Mouse (Mus musculus) testis, adult 2 months (tissue): ENCODE results near the gene Trpd52l3. TPM values are rescaled to one million over a fixed set of nuclear protein-coding genes. Genes with fewer than 3 reads are reported as not detected.
A peak's percentile ranks its signal among the peaks of the same experiment; 100 is the strongest.

ENCODE experiments used
- H3K27ac ChIP-seq: fragments of 200-500 bp; 2 replicates; pipeline ENCODE4 v1.5.1; 2012; ENCODE audit warnings: low read depth, low read length; ENCODE audit not compliant: control insufficient read depth, insufficient read depth
- H3K27me3 ChIP-seq: fragments of 200-500 bp; 2 replicates; pipeline ENCODE4 v1.6.1; 2012; ENCODE audit warnings: mild to moderate bottlenecking, low read length, moderate library complexity; ENCODE audit not compliant: control insufficient read depth, insufficient read depth
- H3K36me3 ChIP-seq: fragments of 200-500 bp; 2 replicates; pipeline ENCODE4 v1.6.1; 2012; ENCODE audit warnings: mild to moderate bottlenecking, low read length; ENCODE audit not compliant: control insufficient read depth, insufficient read depth
- H3K4me1 ChIP-seq: fragments of 200-500 bp; 2 replicates; pipeline ENCODE4 v1.6.1; 2012; ENCODE audit warnings: low read length; ENCODE audit not compliant: control insufficient read depth, insufficient read depth
- H3K4me3 ChIP-seq: fragments of 200-500 bp; 2 replicates; pipeline ENCODE4 v1.5.1; 2012; ENCODE audit warnings: low read depth, mild to moderate bottlenecking, low read length, moderate library complexity, mixed read lengths; ENCODE audit not compliant: control insufficient read depth
- CTCF ChIP-seq: fragments of 200-500 bp; IDR thresholded peaks from 2 replicates; pipeline ENCODE4 v1.5.1; 2012; ENCODE audit warnings: low read depth, mild to moderate bottlenecking, inconsistent platforms, low read length, moderate library complexity; ENCODE audit not compliant: control insufficient read depth, insufficient read depth, insufficient replicate concordance
- POLR2A ChIP-seq: fragments of 200-500 bp; IDR thresholded peaks from 2 replicates; pipeline ENCODE4 v1.6.1; 2012; ENCODE audit warnings: low read depth, mild to moderate bottlenecking, inconsistent platforms, low read length, moderate library complexity; ENCODE audit not compliant: control insufficient read depth
- polyA plus RNA-seq: library from polyadenylated mRNA; depleted of rRNA; stranded (reverse); fragments of >200 nt; gene quantifications from 2 replicates; pipeline ENCODE4 v1.2.3, GENCODE M21; 2012

Gene Trpd52l3
- polyA plus RNA-seq, 1 experiment = 55.1 TPM

DNA sequence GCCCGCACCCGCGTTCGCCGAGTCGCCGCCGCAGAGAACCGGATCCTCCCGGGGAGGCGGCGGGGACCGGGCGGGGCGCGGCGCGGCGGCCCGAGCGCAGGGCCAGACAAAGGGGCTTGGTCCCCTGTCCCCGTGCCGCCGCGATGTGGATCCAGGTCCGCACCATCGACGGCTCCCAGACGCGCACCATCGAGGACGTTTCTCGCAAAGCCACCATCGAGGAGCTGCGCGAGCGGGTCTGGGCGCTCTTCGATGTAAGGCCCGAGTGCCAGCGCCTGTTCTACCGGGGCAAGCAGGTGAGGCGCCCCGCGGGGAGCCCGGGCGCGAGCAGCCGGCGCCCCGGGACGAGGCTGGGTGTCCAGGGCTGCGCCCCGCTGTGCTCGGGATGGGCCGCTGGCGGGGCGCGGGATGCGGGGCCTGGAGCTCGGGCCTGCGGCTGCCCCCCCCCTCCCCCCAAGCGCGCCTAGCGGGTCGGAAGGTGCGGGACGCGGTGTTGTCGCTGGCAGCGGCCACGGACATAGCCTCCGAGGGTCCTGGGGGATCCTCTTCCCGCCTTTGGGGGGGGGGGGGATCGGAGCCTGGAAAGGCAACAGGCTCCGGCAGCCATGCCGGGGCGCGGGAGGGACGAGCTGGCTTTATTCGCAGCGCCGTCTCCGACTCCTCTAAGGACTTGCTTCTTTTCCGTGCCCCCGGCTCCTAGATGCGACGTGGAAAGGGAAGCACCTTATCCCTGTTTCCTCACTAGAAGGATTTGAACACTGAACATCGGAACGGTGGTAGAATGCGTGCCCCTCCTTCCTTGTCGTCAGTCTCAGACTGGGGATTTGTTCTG, 27.3 kb downstream of the Trpd52l3 start:
- Histone ChIP-seq H3K27me3 (no peaks in the 10 kb centered on the region), H3K36me3 (no peaks in the 10 kb centered on the region), H3K4me3 (peak overlapping the region; percentile 95), H3K27ac (peak overlapping the region; percentile 76), H3K4me1 (peaks cover 6% of the 10 kb centered on the region)
- TF ChIP-seq CTCF (no peak), POLR2A (no peak)

DNA sequence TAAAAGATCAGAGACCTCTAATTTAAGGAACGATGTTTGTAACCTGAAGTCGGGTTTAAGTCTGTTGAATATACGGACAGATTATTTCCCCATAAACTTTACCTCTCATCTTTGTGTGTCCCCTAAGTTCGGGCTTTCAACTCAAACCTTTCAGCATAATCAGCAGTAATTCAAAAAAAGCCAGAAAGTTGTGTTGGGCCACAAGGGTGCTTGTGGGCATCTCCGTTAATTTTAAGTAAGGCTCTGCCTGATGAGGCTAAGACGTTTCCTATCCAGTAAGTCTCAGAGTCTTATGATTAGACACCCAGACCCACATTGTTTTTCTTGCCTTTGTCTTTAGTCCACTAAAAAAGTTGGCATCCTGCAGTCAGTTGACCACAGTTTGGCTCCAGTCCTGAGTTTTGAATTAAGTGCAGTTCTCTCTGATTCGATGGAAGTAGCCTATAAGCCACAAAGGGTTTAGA, 27.9 kb downstream of the Trpd52l3 start:
- Histone ChIP-seq H3K4me3 (peak overlapping the region; percentile 95), H3K27ac (peak overlapping the region; percentile 76), H3K36me3 (no peaks in the 10 kb centered on the region), H3K4me1 (peaks cover 6% of the 10 kb centered on the region), H3K27me3 (no peaks in the 10 kb centered on the region)
- TF ChIP-seq POLR2A = no peak
- no peak for TF ChIP-seq CTCF

DNA sequence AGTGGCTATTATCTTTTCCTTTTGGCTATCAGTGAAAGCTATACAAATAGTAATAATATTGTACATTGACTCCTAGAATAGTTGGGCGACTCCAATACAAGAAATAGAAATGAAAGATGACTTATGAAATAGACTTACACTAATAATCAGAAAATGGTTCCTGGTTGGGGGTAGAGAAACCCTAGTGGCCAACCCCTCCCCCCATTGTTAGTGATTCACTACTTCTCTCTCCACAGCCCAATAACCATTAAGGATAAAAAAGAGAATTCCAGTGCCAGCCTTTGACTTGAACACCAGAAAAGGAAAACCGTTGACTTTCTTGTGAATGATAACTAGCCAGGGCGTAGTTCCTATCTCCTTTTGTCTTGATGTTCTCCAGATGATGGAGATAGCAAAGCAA, 28.6 kb downstream of the Trpd52l3 start:
- H3K27ac ChIP-seq = no peak overlapping the region
- H3K27me3 ChIP-seq = no peaks in the 10 kb centered on the region
- H3K4me1 ChIP-seq = peaks cover 6% of the 10 kb centered on the region
- TF ChIP-seq CTCF (no peak), POLR2A (no peak)
- H3K4me3 ChIP-seq = no peak overlapping the region
- no peaks in the 10 kb centered on the region for H3K36me3 ChIP-seq

DNA sequence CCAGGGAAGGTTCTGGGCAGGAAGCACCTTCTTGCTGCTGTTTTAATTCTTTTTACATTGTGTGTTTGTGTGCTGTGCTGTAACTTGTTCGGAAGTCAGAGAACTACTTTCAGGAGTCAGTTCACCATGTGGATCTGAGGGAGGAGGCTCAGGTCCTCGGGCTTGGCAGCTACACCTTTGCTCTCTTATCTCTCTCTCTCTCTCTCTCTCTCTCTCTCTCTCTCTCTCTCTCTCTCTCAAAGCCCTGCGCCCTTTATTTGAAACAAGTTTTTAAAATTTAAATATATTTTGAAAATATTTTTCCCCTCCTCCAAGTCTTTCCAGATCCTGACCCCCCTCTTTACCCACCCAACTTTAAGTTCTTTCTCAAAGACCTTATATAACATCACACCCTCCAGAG, 31.8 kb downstream of the Trpd52l3 start:
- Histone ChIP-seq H3K27ac (no peak overlapping the region), H3K36me3 (no peaks in the 10 kb centered on the region), H3K27me3 (no peaks in the 10 kb centered on the region), H3K4me3 (no peak overlapping the region), H3K4me1 (peaks cover 4% of the 10 kb centered on the region)
- no peak for TF ChIP-seq CTCF

DNA sequence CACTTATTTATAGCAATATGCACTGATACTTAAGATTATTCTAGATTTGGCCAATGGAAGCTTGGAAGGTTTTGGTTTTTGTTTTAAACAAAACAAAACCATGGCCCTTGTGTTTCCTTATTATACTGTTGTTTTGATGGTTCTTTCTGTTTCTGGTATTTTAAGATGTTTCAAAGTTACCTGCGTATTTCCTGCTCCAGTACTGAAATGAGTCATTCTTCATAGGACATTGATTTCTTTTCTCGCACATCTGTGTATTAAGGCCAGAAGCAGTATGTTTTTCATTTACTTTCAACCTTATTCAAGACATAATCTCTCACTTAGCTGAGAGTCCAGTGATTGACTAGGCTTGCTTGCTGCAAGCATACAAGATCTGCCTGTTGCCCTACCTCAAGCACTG, 40.1 kb downstream of the Trpd52l3 start:
- Histone ChIP-seq H3K36me3 (no peaks in the 10 kb centered on the region), H3K27me3 (no peaks in the 10 kb centered on the region), H3K27ac (no peak overlapping the region), H3K4me3 (no peak overlapping the region), H3K4me1 (no peaks in the 10 kb centered on the region)
- TF ChIP-seq CTCF (no peak), POLR2A (no peak)

DNA sequence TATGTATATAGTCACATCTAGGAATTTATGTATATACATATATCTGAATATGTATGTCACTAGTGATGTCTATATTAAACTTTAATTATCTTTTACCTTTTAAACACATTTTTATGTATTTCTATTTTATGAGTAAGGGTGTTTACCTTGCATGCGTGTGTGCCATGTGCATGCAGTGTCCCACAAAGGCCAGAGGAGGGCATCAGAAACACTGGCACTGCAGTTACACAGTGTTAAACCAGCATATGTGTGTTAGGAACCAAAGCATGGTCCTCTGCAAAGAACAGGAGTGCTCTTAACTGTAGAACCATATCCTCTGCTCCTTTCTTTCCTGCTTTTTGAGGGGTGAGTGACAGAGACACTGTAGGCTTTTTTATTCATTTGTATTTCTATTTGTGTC, 41.0 kb downstream of the Trpd52l3 start:
- Histone ChIP-seq H3K27ac (no peak overlapping the region), H3K4me3 (no peak overlapping the region), H3K27me3 (no peaks in the 10 kb centered on the region), H3K36me3 (no peaks in the 10 kb centered on the region), H3K4me1 (no peaks in the 10 kb centered on the region)
- TF ChIP-seq POLR2A = no peak
- no peak; the same call in 1 of the 2 replicates for TF ChIP-seq CTCF

DNA sequence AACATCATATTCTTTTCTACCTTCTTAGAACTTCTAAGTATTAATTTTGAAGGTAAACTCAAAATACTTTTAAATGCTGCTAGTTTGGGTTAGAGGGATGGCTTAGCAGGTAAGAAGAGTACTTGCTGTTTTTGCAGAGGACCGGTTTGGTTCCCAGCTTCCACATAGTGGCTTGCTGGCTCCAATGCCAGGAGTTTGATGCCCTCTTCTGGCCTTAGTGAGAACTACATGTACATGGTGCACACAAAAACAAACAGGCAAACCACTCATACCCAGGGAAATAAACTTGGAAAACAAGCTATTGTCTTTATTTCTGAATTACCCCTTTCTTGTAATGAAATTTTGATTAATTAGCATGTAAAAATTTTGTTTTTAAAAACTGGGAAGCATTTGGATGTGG, 42.3 kb downstream of the Trpd52l3 start:
- Histone ChIP-seq H3K27ac (no peak overlapping the region), H3K4me1 (no peaks in the 10 kb centered on the region), H3K4me3 (no peak overlapping the region), H3K27me3 (no peaks in the 10 kb centered on the region), H3K36me3 (no peaks in the 10 kb centered on the region)
- no peak for TF ChIP-seq POLR2A
- TF ChIP-seq CTCF = peak; percentile 22; the same call in 1 of the 2 replicates
